Mouse (Mus musculus): ENCODE results near the gene Gm4565.
"Not testable (repeated sequence)": the region's sequence is repeated elsewhere in the genome, so short reads cannot be mapped to it uniquely, and the experiment has no call there.

The Gm4565 gene

DNA sequence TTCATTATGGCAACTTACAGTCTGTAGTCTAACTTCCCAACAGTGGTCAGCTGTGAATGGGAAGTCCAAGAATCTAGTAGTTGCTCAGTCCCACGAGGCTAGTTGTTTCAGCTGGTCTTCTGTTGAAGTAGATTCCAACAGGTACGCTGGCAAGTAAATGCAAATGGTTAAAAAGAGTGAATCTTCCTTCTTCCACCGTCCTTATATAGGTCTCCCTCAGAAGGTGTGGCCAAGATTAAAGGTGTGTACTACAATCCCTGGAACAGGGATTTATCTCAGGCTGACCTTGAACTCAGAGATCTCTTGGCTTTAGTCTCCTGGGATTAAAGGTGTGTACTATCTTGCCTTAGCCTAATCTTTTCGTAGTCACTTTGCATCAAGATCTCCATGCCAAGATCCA, at the start of gene Gm4565:
Gm4565 (minus strand) TSS at position 101 of the 400 bp plus-strand sequence.
- not testable (repeated sequence) for DNase-seq (ENCODE audit: low spot score)

DNA sequence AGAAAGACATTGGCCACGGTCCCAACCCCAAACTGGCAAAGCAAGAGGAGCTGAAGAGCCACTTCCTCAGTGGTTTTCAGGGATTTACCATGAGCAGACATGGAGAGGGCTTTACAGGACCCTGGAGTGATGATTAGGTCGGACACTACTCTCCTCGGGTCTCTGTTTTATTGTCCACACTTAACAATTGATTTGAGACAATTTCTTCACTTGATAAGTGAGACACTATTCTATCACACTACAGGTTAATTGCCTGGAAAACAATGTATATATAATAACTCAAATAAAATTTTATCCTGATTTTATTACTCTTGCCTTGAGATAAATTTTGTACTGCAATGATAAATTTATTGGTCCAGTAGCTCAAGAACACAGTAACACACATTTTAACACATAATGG, 22.7 kb downstream of the Gm4565 start, which contains the start of gene Gm4201:
Gm4201 (minus strand) TSS at position 101 of the 400 bp plus-strand sequence.
- not testable (repeated sequence) for DNase-seq (ENCODE audit: low spot score)

DNA sequence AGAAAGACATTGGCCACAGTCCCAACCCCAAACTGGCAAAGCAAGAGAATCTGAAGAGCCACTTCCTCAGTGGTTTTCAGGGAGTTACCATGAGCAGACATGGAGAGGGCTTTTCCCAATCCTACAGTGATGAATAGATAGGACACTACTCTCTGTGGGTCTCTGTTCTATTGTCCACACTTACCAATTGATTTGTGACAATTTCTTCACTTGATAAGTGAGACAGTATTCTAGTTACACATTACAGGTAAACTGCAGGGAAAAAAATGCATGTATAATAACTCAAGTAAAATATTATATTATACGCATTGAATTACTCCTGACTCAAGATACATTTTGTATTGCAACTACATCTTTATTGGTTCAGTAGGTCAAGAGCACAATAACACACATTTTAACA, 53.1 kb downstream of the Gm4565 start, which contains the start of gene Gm8677:
Gm8677 (minus strand) TSS at position 101 of the 400 bp plus-strand sequence.
- DNase-seq (ENCODE audit: low spot score): not testable (repeated sequence)
